Mouse (Mus musculus) megakaryocyte, embryonic 14.5 days (primary cell): ENCODE measurements at regions not wholly inside any gene's neighbourhood (a gene's known extent, or its start where the extent isn't known, plus 50 kb on each side); places are given as distances from the start of the nearest gene placed in this dataset.

Experiments
- FLI1 ChIP-seq: IDR thresholded peaks from 2 replicates; pipeline ENCODE4 v1.6.1; 2012; ENCODE audit warnings: low read length, inconsistent platforms, mixed read lengths
- GATA1 ChIP-seq: IDR thresholded peaks from 3 replicates; pipeline ENCODE4 v1.6.1; 2012; ENCODE audit warnings: mixed read lengths, low read length, inconsistent platforms, borderline replicate concordance

DNA sequence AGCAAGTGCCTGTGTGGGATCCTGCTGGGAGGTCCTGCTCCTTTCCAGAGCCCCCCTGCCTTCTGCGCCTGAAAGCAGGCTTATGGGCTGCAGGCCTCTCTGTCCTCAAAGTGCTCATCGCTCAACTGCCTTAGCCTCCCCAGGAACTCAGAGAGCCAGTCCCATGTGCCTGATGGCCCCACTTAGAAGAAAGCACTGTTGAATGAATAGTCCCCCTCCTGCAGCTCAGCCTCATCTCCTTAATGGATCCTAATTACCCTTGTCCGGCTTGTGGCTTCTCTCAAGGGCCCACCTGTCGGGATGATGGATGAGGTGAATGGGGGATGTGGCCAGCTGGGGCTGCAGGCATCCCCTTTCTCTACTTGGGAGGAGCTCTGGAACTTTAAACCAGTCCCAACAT lies 163.1 kb upstream of the 1700012A03Rik start:
- TF ChIP-seq GATA1 = no peak
- no peak for TF ChIP-seq FLI1
